Mouse (Mus musculus): ENCODE data around the gene Ccnb1. TPM values are rescaled to one million over a fixed set of nuclear protein-coding genes. Genes with fewer than 3 reads are reported as not detected.

Ccnb1 gene
- 277 and 297 TPM in 2 replicates for polyA plus RNA-seq (2015; fragmentation: Nextera tagmentation; extraction: Ambion mirVana)

DNA sequence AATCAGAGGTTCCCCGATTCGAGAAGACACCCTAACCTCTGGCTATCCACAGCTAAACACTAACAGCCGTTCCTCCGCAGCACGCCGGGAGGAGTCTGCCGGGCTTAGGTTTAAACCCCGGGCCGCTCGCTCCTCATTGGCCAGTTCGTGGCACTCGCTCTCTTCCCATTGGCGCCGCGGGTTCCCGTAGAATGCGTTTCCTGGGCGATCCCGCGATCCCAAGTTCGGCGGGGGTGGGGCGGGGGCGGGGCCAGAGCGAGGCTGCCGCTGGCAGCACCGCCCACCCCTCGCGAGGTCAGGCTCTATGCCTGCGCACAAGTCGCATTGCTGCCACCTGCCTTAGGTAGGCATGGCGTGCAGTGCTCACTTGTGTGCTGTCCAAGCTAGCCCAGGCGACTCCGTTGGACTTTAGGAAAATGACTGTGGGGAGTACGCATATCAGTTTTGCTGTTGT, at the start of gene Ccnb1:
Gene Ccnb1 (minus strand): TSS at position 157 of the 454 bp plus-strand sequence.
- DNase-seq (peak; percentile 92), ATAC-seq (ENCODE audit: low read depth) (peak; percentile 98)
- Histone ChIP-seq H3K4me2 (peak within 1 kb of the TSS; percentile 79), H3K4me1 (replicated peaks) (peaks cover 48% of the 10 kb centered on the region), H3K4me3 (replicated peaks) (peak within 1 kb of the TSS; percentile 95), H3K9me3 (replicated peaks) (no peaks in the 10 kb centered on the region), H3K9ac (peak within 1 kb of the TSS; percentile 98), H3K27me3 (no peaks in the 10 kb centered on the region), H3K36me3 (peaks cover 41% of the 10 kb centered on the region), H3K27ac (peak within 1 kb of the TSS; percentile 97)
- WGBS (ENCODE audit: insufficient replicate concordance): 0% methylated on average over 35 of the region's 35 CpGs

DNA sequence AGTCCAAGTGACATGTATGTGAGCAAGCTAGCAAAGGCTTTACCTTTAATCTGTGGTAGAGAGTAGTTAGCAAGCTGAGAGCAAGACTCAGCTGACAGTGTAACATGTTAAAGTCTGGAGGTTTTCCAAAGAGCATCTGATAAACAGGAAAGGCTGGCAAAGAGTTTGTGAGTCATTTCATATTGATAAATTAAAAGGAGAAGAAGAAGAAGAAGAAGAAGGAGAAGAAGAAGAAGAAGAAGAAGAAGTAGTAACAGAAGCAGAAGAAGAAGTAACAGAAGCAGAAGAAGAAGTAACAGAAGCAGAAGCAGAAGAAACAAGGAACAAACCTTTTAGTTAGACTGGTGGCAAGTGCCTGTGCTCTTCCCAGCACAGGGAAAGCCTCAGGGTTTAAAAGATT, 48.4 kb upstream of the Ccnb1 start:
- ATAC-seq (ENCODE audit: low read depth) (no peak), DNase-seq (no peak)
- Histone ChIP-seq H3K9ac (no peak overlapping the region), H3K4me2 (no peak overlapping the region), H3K36me3 (no peaks in the 10 kb centered on the region), H3K27ac (no peak overlapping the region), H3K9me3 (replicated peaks) (no peaks in the 10 kb centered on the region), H3K4me1 (replicated peaks) (peaks cover 23% of the 10 kb centered on the region), H3K4me3 (replicated peaks) (no peak overlapping the region), H3K27me3 (no peaks in the 10 kb centered on the region)

DNA sequence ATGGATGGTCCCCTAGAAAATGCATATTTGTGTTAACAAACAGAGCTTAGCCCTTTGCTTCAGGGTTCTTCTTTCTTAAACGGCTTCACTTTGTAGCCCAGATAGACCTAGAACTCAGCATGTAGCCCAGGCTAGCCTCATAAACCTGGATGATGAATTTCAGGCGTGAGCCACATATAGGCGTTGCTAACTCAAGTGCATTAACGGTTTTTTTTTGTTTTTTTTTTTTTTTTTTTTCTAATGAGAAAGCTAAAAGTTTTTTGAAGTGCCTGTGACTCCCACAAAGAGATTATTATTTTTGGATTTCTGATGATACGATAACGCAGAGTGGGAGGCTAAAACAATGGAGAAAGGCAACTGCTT, 47.3 kb upstream of the Ccnb1 start:
- H3K27ac ChIP-seq: no peak overlapping the region
- H3K4me3 ChIP-seq (replicated peaks): peak overlapping the region; percentile 92
- H3K4me2 ChIP-seq: peak overlapping the region; percentile 44
- ATAC-seq (ENCODE audit: low read depth) (no peak), DNase-seq (no peak)
- no peaks in the 10 kb centered on the region for H3K27me3 ChIP-seq
- no peaks in the 10 kb centered on the region for H3K36me3 ChIP-seq
- H3K4me1 ChIP-seq (replicated peaks): peaks cover 29% of the 10 kb centered on the region
- 0 out of 2 replicates have a peak overlapping the region, but pooled peaks have one; percentile 4 for H3K9ac ChIP-seq
- 51% methylated on average over 6 of the region's 6 CpGs for WGBS (ENCODE audit: insufficient replicate concordance)
- no peaks in the 10 kb centered on the region for H3K9me3 ChIP-seq (replicated peaks)

DNA sequence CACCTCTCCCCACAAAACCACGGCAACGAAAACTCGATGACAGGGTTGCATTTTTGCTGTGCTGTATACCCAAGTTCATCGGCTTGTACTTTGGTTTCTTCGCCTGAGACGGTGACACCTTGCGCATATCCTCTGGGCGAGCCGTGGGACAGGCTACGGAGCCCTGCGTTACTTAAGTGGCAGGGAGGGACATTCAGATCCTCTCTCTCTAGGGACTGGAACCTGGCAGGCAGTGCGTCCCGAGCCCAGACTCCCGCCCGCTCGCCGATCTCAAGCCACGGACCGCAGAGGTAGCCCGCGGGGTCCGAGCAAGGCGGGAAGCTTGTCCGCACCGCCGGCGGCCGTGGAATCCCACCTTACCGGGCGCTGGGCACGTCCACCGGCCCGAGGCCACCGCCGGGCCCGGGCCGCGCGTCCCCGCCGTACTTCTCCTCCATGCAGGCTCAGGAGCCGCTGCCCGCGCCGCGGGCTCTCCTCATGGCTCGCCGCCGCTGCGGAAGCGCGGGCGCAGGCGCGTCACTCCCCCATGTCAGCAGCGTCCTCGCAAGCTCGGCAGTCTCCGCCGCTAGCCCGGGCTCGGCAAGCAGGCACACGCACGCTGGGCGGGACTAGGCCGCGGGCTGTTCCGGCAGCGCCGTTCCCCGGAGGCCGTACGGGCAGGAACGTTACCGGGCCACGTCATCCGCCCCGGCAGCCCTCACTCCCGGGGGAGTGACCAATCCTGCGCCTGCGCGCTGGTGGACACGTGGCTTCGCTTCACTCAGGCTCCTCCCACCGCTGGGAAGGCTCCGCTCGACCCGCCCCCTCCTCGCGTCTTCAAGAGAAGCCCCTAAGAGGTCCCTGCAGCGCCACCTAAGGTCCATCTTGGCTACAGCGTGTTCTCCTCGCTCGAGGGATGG, 46.6 kb upstream of the Ccnb1 start, which contains the start of gene Slc30a5:
Gene Slc30a5 (minus strand): TSS at position 687 of the 899 bp plus-strand sequence.
- ATAC-seq (ENCODE audit: low read depth) (peak; percentile 99), DNase-seq (peak; percentile 99)
- H3K4me2 ChIP-seq: peak within 1 kb of the TSS; percentile 72
- peak within 1 kb of the TSS; percentile 92 for H3K4me3 ChIP-seq (replicated peaks)
- H3K9me3 ChIP-seq (replicated peaks): no peaks in the 10 kb centered on the region
- peak within 1 kb of the TSS; percentile 98 for H3K9ac ChIP-seq
- peaks cover 4% of the 10 kb centered on the region for H3K36me3 ChIP-seq
- peaks cover 29% of the 10 kb centered on the region for H3K4me1 ChIP-seq (replicated peaks)
- WGBS (ENCODE audit: insufficient replicate concordance): under 1% methylated on average over 94 of the region's 94 CpGs
- no peaks in the 10 kb centered on the region for H3K27me3 ChIP-seq
- peak within 1 kb of the TSS; percentile 96 for H3K27ac ChIP-seq

DNA sequence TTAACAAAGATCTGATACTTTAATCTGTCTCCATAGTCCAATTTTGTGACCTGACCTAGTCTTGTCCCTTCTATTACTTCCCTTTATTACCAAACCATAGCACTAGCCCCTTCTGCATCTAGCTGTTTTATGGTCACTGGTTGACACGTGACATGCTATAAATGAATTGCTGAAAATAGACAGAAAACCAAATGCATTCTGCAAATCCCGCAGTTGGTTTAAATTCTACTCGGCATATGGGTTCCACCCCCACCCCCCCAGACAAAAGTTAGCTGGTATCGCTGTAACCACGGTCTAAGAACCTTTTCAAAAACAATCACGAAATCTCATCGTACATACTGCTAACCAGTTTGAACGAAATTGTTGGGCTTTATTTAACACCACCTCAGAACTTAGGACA, 45.8 kb upstream of the Ccnb1 start:
- H3K4me2 ChIP-seq: peak overlapping the region; percentile 72
- H3K9ac ChIP-seq: peak overlapping the region; percentile 98
- DNase-seq (no peak), ATAC-seq (ENCODE audit: low read depth) (no peak)
- peak overlapping the region; percentile 92 for H3K4me3 ChIP-seq (replicated peaks)
- H3K27me3 ChIP-seq: no peaks in the 10 kb centered on the region
- peaks cover 29% of the 10 kb centered on the region for H3K4me1 ChIP-seq (replicated peaks)
- H3K9me3 ChIP-seq (replicated peaks): no peaks in the 10 kb centered on the region
- H3K27ac ChIP-seq: peak overlapping the region; percentile 96
- 2% methylated on average over 8 of the region's 8 CpGs for WGBS (ENCODE audit: insufficient replicate concordance)
- H3K36me3 ChIP-seq: peaks cover 10% of the 10 kb centered on the region

DNA sequence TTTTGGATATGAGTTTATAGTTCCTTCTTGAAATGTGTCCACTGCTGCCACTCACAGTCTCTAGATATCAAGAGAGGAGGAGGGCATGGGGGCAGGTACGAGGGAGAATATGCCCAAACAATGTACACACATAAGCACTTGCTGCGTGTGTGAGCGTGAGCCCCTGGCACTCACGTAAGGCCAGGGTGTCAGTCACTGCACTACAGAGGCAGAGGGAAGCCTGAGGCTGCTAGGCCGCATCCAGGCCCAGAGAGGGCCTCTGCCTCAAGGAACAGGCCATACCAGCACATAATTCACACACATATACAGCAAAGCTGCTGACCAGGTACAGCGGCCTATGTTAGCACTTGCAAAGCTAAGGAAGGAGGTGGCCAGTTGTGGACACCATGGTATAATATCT, 44.8 kb upstream of the Ccnb1 start:
- H3K27ac ChIP-seq: peak overlapping the region; percentile 51; the same call in 1 of the 2 replicates
- peak overlapping the region; percentile 92 for H3K4me3 ChIP-seq (replicated peaks)

DNA sequence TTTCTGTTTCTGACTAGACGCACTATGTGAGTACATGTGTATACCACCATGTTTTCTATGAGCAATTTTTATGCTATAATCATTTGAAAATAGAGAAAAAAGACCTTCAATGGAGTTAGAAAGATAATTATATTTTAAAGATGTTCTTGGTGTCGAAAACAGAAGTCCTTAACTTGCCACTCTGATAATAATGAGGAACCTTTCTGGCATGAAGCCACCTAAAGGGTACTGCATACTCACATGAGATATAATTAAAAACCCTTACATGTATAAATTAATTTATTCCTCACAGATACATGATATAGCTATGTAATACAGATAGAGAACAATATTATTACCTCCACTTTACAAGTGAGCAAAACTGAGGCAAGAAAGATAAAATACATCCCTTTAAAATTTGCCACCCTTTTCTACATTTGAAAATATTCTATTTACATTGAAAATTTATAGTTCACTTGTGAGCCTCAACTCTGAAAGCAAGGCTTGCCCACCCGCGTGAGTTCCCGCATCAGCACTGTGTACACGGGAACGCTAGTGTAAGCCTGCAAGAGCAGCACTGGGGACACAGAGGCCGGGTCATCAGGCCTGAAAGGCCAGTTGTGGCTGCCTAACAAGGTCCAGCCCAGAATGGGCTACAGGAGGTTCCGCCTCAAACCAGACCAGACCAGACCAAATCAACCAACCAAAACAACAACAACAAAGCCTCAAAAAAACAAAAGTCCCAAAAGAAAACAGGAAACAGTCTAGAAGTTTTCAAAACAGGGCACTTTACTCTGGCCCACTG, 39.4 kb upstream of the Ccnb1 start:
- no peak overlapping the region for H3K4me2 ChIP-seq
- H3K4me3 ChIP-seq (replicated peaks): no peak overlapping the region
- H3K9me3 ChIP-seq (replicated peaks): no peaks in the 10 kb centered on the region
- H3K36me3 ChIP-seq: peaks cover 63% of the 10 kb centered on the region
- 83% methylated on average over 9 of the region's 9 CpGs for WGBS (ENCODE audit: insufficient replicate concordance)
- DNase-seq (no peak), ATAC-seq (ENCODE audit: low read depth) (no peak)
- peaks cover 14% of the 10 kb centered on the region for H3K4me1 ChIP-seq (replicated peaks)
- H3K27ac ChIP-seq: no peak overlapping the region
- no peaks in the 10 kb centered on the region for H3K27me3 ChIP-seq
- no peak overlapping the region for H3K9ac ChIP-seq

More for the DNA sequence above, 44.8 kb upstream of the Ccnb1 start:
- ATAC-seq (ENCODE audit: low read depth): no peak
- H3K4me1 ChIP-seq (replicated peaks): peaks cover 29% of the 10 kb centered on the region
- DNase-seq: no peak
- 79% methylated on average over 6 of the region's 6 CpGs for WGBS (ENCODE audit: insufficient replicate concordance)
- peak overlapping the region; percentile 72 for H3K4me2 ChIP-seq
- peak overlapping the region; percentile 98 for H3K9ac ChIP-seq
- no peaks in the 10 kb centered on the region for H3K9me3 ChIP-seq (replicated peaks)
- peaks cover 17% of the 10 kb centered on the region for H3K36me3 ChIP-seq
- H3K27me3 ChIP-seq: no peaks in the 10 kb centered on the region

DNA sequence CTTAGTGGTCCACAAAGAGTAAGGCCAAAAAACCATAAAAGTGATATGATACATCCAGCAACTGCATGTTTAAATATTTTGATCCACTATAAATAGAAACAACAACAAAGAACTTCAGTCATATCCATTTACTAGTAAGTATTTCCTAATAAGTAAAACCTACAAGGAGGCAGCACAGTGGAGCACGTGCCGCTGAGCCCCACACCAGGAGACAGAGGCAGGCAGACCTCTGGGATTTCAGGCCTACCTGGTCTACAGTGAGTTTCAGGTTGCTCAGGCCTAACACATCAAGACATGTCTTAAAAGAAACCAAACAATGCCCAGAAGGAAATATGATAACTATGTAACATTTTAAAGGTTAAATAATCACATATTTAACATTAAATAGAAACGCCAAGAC, 38.5 kb upstream of the Ccnb1 start:
- Histone ChIP-seq H3K4me3 (replicated peaks) (no peak overlapping the region), H3K4me1 (replicated peaks) (peaks cover 9% of the 10 kb centered on the region), H3K36me3 (peaks cover 70% of the 10 kb centered on the region), H3K4me2 (no peak overlapping the region), H3K9me3 (replicated peaks) (no peaks in the 10 kb centered on the region), H3K27me3 (no peaks in the 10 kb centered on the region), H3K9ac (no peak overlapping the region), H3K27ac (no peak overlapping the region)
- no peak for DNase-seq
- 86% methylated on average over 3 of the region's 3 CpGs for WGBS (ENCODE audit: insufficient replicate concordance)
- ATAC-seq (ENCODE audit: low read depth): no peak

DNA sequence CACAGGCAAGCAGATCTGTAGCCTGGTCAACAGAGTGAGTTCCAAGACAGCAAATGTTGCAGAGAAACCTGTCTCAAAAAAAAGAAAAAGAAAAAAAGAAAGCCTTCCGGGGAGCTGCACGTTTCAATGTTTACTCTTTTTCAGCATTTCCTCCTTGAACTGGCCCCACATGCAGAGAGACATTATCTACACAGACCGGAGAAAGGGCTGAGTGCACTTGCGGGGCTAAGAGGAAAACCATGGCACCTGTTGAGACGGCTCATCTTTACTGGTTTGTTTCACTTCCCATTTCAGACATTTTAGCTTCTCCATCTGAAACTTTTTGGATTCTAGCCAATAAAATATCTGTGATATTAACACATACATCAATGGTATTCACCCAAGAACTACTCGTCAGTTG, 37.9 kb upstream of the Ccnb1 start:
- H3K36me3 ChIP-seq: peaks cover 76% of the 10 kb centered on the region
- H3K27me3 ChIP-seq: no peaks in the 10 kb centered on the region
- no peak for DNase-seq
- H3K27ac ChIP-seq: no peak overlapping the region
- H3K4me2 ChIP-seq: no peak overlapping the region
- H3K9me3 ChIP-seq (replicated peaks): no peaks in the 10 kb centered on the region
- WGBS (ENCODE audit: insufficient replicate concordance): 62% methylated on average over 6 of the region's 6 CpGs
- no peak overlapping the region for H3K4me3 ChIP-seq (replicated peaks)
- peaks cover 6% of the 10 kb centered on the region for H3K4me1 ChIP-seq (replicated peaks)
- no peak overlapping the region for H3K9ac ChIP-seq
- no peak for ATAC-seq (ENCODE audit: low read depth)

DNA sequence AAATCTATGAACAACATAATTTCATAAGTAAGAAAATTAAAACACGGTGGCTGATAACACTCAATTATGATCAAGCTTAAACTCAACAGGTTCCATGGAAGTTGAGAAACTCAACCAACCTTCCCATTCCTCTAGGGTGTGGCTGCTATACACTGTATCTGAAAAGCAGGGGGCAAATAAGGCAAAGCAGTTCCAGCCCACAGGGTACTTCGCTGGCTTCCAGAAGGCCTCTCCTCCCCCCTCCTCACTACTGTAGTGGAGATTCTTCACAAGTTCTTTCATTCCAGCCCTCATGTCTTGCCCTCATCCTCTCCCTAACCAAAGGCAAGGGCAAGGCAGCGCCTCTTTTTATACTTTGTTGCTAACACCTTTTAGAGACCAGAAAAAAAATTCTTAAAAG, 37.5 kb upstream of the Ccnb1 start:
- H3K27me3 ChIP-seq: no peaks in the 10 kb centered on the region
- DNase-seq (no peak), ATAC-seq (ENCODE audit: low read depth) (no peak)
- no peak overlapping the region for H3K4me3 ChIP-seq (replicated peaks)
- no peak overlapping the region for H3K4me2 ChIP-seq
- no peak overlapping the region for H3K9ac ChIP-seq
- H3K27ac ChIP-seq: no peak overlapping the region
- H3K36me3 ChIP-seq: peaks cover 79% of the 10 kb centered on the region
- H3K9me3 ChIP-seq (replicated peaks): no peaks in the 10 kb centered on the region
- H3K4me1 ChIP-seq (replicated peaks): peaks cover 3% of the 10 kb centered on the region; the same call in 1 of the 2 replicates
- 89% methylated on average over 3 of the region's 3 CpGs for WGBS (ENCODE audit: insufficient replicate concordance)

DNA sequence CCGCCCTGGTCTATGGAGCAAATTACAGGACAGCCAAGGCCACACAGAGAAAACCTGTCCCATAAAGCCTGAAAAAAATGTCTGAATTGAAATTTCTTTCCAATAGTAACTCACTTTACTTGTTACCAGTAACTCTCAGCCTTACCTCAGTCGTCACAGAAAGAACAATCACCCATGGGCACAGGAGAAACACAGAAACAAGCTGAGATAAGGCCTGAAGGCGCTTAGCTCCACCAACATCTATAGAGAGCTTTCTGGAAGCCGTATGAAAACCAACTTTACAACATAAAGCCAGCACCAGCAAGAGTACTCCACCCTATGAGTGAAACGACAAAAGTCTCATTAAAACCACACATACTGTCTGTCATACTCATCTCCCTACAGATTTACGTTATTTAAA, 28.1 kb upstream of the Ccnb1 start:
- no peak overlapping the region for H3K27ac ChIP-seq
- H3K36me3 ChIP-seq: peaks cover 81% of the 10 kb centered on the region
- WGBS (ENCODE audit: insufficient replicate concordance): 78% methylated on average over 6 of the region's 6 CpGs
- ATAC-seq (ENCODE audit: low read depth) (no peak), DNase-seq (no peak)
- H3K4me1 ChIP-seq (replicated peaks): peaks cover 2% of the 10 kb centered on the region; the same call in 1 of the 2 replicates
- no peak overlapping the region for H3K4me2 ChIP-seq
- H3K9ac ChIP-seq: no peak overlapping the region
- no peaks in the 10 kb centered on the region for H3K27me3 ChIP-seq
- no peaks in the 10 kb centered on the region for H3K9me3 ChIP-seq (replicated peaks)
- H3K4me3 ChIP-seq (replicated peaks): no peak overlapping the region
